Mouse (Mus musculus) kidney, adult 2 months (tissue): ENCODE data around the gene Dcaf1. TPM values are rescaled to one million over a fixed set of nuclear protein-coding genes. Genes with fewer than 3 reads are reported as not detected.
A peak's percentile ranks its signal among the peaks of the same experiment; 100 is the strongest.

ENCODE experiments used
- DNase-seq: peaks from one replicate; pipeline ENCODE4 v3.0.0; 2021
- H3K27ac ChIP-seq: fragments of 200-500 bp; 2 replicates; pipeline ENCODE4 v1.5.1; 2012; ENCODE audit warnings: low read depth, low read length, control low read depth, inconsistent platforms; ENCODE audit not compliant: insufficient read depth
- H3K27me3 ChIP-seq: fragments of 200-500 bp; replicated peaks from 2 replicates; pipeline ENCODE4 v1.6.1; 2012; ENCODE audit warnings: mild to moderate bottlenecking, moderate library complexity, low read length, inconsistent platforms; ENCODE audit not compliant: control insufficient read depth, insufficient read depth
- H3K36me3 ChIP-seq: fragments of 200-500 bp; 2 replicates; pipeline ENCODE4 v1.6.1; 2012; ENCODE audit warnings: mild to moderate bottlenecking, moderate library complexity, low read length, inconsistent platforms; ENCODE audit not compliant: control insufficient read depth, insufficient read depth
- H3K4me1 ChIP-seq: fragments of 200-500 bp; 2 replicates; pipeline ENCODE4 v1.6.1; 2011; ENCODE audit warnings: low read length; ENCODE audit not compliant: control insufficient read depth, insufficient read depth
- H3K4me3 ChIP-seq: fragments of 200-500 bp; 2 replicates; pipeline ENCODE4 v1.5.1; 2011; ENCODE audit warnings: mild to moderate bottlenecking, low read depth, low read length, control low read depth; ENCODE audit not compliant: insufficient read depth
- CTCF ChIP-seq: fragments of 200-500 bp; conservative IDR thresholded peaks from 2 replicates; pipeline ENCODE4 v1.5.1; 2011; ENCODE audit warnings: low read depth, mild to moderate bottlenecking, control low read depth, low read length, moderate library complexity, mixed read lengths; ENCODE audit not compliant: insufficient read depth, insufficient read length
- POLR2A ChIP-seq: fragments of 200-500 bp; IDR thresholded peaks from one replicate; pipeline ENCODE4 v1.6.1; 2011; ENCODE audit warnings: low read depth, low read length, control low read depth
- WGBS: fragments of 180-500 bp; shearing (Covaris S2); methylation state at CpG from one replicate; pipeline ENCODE4 v1.1.7; 2018; 5-methylcytosine and 5-hydroxymethylcytosine counted together
- polyA plus RNA-seq: library from polyadenylated mRNA; depleted of rRNA; stranded (reverse); fragments of >200 nt; gene quantifications from 2 replicates; pipeline ENCODE4 v1.2.3, GENCODE M21; 2012

The Dcaf1 gene
- polyA plus RNA-seq, 1 experiment = 14.7 TPM

DNA sequence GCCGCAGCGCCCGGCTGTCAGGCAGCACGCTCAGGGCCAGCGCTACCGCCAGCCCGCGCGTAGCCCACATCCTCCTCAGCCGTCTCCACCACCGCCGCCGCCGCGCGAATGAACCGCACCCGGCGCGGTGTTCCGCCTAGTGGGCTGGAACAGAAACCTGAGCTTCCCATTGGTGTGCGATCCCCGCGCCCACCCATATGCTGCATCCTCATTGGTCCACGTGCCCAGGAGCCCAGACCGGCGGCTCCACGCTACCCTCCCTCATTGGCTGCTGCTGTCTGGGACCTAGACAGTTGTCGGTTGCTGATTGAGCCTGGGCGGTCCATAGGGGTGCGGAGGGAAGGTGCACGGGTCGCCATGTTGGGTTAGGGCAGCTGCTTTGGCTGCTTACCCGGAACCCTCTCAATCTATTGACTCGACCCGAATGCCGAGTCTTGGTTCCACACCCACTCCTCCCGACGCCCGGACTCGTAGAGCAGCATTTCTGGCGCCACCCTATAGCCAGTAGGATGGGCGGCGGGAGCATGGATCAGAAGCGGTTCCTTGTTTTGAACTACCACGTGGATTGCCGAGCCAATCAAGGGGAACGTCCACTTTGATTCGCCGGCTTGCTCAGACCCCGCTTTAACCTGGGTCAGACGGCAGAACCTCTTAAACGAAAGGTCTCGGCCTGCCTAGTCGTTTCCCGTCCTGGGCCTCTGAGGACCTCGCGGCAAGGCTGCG is 70.3 kb downstream of the Dcaf1 start, which contains the start of gene Manf:
TSS of gene Manf (minus strand) at position 151 of the 723 bp plus-strand sequence.
- Histone ChIP-seq H3K27ac (peak within 1 kb of the TSS; percentile 61), H3K4me3 (peak within 1 kb of the TSS; percentile 71), H3K27me3 (no peaks in the 10 kb centered on the region), H3K4me1 (0 out of 2 replicates have a peak, but pooled peaks cover 2% of the 10 kb centered on the region), H3K36me3 (peaks cover 2% of the 10 kb centered on the region; the same call in 1 of the 2 replicates)
- DNase-seq = peak; percentile 99
- peak; percentile 90 for TF ChIP-seq POLR2A
- no peak for TF ChIP-seq CTCF
- under 1% methylated on average over 59 of the region's 59 CpGs for WGBS

DNA sequence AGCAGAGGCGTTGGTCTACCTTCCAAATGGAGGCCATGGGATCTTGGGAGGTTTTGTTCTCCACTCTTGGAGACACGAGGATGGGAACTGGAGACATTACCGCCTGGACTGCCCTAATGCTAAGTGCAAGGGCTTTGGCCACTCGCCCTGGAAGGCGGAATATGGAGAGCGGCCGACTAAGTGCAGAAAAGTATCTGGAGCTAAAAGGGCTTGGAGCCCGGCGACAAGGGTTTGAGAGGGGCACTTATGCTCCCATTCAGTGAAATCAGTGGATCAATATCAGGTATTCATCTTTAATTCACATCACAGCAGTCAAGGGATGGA is 70.8 kb downstream of the Dcaf1 start:
- Histone ChIP-seq H3K4me1 (0 out of 2 replicates have a peak, but pooled peaks cover 2% of the 10 kb centered on the region), H3K4me3 (peak overlapping the region; percentile 62), H3K36me3 (peaks cover 2% of the 10 kb centered on the region; the same call in 1 of the 2 replicates), H3K27ac (peak overlapping the region; percentile 61), H3K27me3 (no peaks in the 10 kb centered on the region)
- 2% methylated on average over 9 of the region's 9 CpGs for WGBS
- TF ChIP-seq CTCF (no peak), POLR2A (no peak)
- DNase-seq = no peak

DNA sequence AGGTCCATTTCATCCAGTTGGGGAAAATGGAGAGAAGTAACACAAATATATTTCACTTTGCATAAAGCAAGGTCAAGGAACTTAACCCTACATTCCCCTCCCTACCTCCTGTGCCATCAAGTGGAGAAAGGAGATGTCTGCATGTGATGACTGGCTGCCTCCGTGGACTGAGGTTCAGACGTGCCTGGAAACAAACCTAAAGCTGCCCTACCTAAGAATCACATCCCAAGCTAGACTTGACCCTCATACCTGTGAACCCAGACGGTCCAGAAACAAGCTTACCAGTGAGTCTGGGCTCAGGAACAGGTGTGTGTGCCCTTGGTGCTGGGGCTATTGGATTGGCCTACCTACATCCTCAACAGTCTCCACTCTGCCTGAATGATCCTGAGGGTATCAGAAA is 71.7 kb downstream of the Dcaf1 start:
- Histone ChIP-seq H3K4me3 (no peak overlapping the region), H3K27ac (no peak overlapping the region), H3K27me3 (no peaks in the 10 kb centered on the region), H3K4me1 (0 out of 2 replicates have a peak, but pooled peaks cover 2% of the 10 kb centered on the region), H3K36me3 (peaks cover 2% of the 10 kb centered on the region; the same call in 1 of the 2 replicates)
- 62% methylated on average over 3 of the region's 3 CpGs for WGBS
- TF ChIP-seq POLR2A (no peak), CTCF (no peak)
- no peak for DNase-seq

DNA sequence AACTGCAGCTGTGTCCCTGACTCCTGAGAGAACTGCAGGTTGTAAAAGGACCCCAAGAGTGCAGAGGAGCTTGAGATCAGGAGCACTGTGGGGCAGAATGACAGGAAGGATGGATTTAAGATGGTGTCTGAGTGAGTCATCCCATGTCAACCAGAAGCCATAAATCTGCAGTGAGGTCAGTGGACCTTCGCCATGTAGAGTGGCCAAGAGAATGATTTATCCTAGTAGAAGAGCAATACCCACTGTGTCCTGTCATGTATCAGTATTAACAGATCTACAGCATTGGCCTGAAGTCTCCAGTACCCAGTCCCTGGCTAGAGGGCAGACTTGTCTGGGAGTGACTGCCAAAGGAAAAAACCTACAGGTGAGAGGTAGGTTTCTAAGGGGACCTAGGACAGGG is 77.2 kb downstream of the Dcaf1 start:
- DNase-seq = no peak
- no peaks in the 10 kb centered on the region; the same call in 1 of the 2 replicates for H3K27me3 ChIP-seq
- 76% methylated on average over 1 of the region's 1 CpGs for WGBS

DNA sequence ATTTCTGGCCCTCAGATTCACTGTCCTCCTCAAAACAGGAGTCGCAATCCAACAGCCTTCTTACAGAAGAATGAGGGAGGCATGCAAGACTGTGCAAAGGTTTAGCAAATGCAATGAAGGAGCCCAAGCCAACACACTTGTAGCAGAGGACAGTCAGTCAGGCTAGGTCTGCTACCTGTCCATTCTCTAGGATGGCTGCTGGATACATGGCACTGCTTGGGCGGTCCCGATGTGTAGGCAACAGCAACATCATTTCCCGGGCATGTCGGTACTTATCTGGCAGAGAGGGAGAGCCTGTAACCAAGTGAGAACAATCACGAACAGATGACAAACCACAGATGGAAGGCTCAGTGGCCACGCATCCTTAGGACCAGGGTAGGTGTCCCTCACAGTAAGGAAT is 79.9 kb downstream of the Dcaf1 start:
- 90% methylated on average over 7 of the region's 7 CpGs for WGBS

More for the DNA sequence above, 77.2 kb downstream of the Dcaf1 start:
- TF ChIP-seq POLR2A = no peak
- no peaks in the 10 kb centered on the region for H3K36me3 ChIP-seq
- no peak overlapping the region for H3K27ac ChIP-seq
- no peak overlapping the region for H3K4me3 ChIP-seq
- H3K4me1 ChIP-seq = no peaks in the 10 kb centered on the region

DNA sequence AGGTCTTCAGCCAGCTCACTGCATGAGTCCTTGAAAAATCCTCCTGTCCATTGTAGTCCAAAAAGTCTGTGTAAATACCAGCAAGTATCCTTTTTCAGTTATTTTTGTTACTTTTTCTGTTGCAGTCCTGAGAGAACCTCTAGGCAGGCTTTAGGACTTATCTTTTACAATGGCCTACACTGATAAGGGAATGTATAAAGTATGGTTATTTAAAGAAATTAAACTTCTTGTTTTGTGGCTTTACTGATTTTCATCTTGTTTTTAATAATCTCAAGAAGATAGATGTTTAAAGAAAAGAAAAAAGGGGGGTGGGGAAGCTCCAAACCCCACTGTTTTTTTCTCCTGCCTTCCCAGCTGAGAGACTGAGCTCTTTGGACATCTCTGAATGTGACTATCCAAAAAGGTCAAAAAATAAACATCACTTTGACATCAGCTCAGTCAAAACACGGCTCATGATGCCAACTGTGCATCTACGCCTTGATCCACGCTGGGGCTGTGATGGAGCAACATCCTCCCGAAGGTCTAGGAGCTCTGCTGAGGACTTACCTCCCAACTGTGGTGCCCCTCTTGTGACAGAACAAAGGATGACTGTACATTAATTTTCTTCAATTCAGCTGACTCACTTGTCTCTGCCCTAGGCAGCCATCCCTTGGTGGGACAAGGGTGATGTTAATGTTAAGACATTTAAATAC is 81.6 kb downstream of the Dcaf1 start:
- no peak overlapping the region for H3K27ac ChIP-seq
- no peak overlapping the region for H3K4me3 ChIP-seq
- H3K27me3 ChIP-seq = no peaks in the 10 kb centered on the region; the same call in 1 of the 2 replicates
- no peaks in the 10 kb centered on the region for H3K4me1 ChIP-seq
- H3K36me3 ChIP-seq = no peaks in the 10 kb centered on the region
- WGBS = 76% methylated on average over 4 of the region's 4 CpGs
- TF ChIP-seq POLR2A (no peak), CTCF (no peak)
- no peak for DNase-seq

More for the DNA sequence above, 79.9 kb downstream of the Dcaf1 start:
- DNase-seq = no peak
- Histone ChIP-seq H3K27me3 (no peaks in the 10 kb centered on the region; the same call in 1 of the 2 replicates), H3K36me3 (no peaks in the 10 kb centered on the region), H3K4me3 (no peak overlapping the region), H3K27ac (no peak overlapping the region), H3K4me1 (no peaks in the 10 kb centered on the region)
- no peak for TF ChIP-seq CTCF
- TF ChIP-seq POLR2A = no peak

DNA sequence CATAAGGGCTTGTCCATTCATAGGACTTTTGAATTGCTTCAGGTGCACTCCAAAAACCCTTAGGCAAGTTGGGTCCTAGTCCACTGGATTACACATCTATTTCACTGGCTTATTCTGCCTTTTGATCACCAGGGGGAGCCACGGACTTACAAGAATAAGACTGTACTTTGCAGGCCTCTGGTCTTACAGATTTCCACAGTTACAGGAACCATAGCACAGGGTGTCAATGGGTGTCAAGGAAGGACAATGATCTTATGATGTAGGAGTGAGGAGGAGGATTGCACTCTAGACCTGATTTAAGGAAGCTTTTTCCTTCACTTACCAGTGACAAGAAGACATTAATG is 82.1 kb downstream of the Dcaf1 start:
- Histone ChIP-seq H3K4me3 (no peak overlapping the region), H3K27me3 (no peaks in the 10 kb centered on the region; the same call in 1 of the 2 replicates), H3K4me1 (no peaks in the 10 kb centered on the region), H3K27ac (no peak overlapping the region), H3K36me3 (no peaks in the 10 kb centered on the region)
- TF ChIP-seq CTCF (peak; percentile 28; the same call in 1 of the 2 replicates), POLR2A (no peak)
- WGBS = 10% methylated on average over 1 of the region's 1 CpGs
- DNase-seq = peak; percentile 68
